Mouse (Mus musculus): ENCODE data around the gene Xpo6.

Xpo6 gene

DNA sequence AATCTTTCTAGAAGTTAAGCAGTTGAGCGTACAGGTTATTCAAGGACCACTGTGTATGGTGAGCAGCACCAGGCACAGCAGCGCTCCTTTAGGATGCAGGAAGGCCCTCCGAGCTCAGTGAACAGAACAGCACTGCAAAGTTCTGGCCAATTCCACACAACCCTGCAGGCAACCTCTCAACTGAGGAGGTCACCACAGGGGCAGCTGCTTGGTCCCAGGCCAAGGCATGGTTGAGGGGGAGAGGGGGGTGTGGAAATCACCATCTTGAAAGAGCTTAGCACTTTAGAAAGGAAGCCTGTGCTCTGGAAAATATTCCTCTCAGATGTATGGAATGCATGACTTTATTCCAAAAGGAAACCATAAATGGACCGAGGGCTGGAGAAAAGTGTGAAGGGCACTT, 78.8 kb downstream of the Xpo6 start:
- no peak for DNase-seq (ENCODE audit: low spot score)

- no peak for DNase-seq (ENCODE audit: low spot score)
These were observed 80.5 kb downstream of the Xpo6 start for GRCm38 (mm10) chr7:126119819-126120218.

DNA sequence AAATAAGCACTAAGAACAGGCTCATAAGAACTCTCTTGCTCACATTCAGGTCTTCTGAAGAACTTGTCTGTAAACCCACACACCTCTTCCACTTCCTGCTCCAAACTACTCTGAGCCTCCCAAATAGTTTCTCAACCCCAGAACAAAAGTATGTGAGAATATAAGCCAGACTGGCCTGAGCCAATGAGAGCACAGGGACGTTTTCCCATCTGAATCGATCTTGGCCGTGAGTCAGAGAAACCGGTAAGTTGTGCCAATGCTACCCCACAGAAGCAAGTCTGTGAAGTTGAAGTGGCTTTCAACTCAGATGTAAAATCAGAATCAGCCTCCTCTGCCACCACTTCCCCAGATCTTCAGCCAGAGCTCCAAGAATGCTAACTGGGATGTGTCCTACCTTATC, 87.0 kb downstream of the Xpo6 start:
- DNase-seq (ENCODE audit: low spot score): no peak

DNA sequence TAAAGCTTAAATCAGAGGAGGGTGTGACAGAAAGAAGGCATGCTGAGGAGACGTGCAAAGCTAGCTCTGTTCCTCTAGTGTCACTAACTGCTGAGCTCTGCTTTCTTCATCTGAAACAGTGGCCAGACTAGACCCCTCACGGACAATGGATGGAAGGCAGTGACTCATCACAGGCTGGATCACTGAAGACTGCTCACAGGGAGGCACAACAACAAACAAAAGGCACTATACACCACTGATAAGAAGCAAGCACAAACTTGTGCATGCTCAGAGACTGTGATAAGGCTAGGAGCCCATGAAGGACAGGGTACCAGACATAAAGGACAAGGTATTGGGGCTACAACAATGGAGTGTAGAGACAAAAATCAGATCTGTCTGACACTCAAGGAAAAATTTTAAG, 89.1 kb downstream of the Xpo6 start:
- no peak for DNase-seq (ENCODE audit: low spot score)

DNA sequence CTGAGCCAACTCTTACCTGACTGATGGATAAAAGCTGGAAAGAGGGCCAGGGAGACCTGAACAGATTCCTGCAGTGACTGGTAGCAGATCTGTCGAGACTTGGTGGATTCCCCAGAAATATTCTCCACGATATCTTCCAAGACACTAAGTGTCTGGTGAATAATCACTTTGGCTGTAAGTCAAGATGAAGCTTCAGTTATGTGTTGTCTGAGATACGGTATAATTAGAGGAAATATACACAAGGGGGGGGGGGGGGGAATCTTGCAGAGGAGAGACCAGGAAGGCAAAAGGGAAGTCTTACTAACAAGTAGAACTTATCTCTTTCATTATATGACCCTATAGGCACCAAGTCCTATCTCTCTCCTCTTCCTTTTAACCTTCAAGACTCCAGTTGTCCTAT, 90.4 kb downstream of the Xpo6 start:
- DNase-seq (ENCODE audit: low spot score): no peak

- no peak for DNase-seq (ENCODE audit: low spot score)
These were observed 99.9 kb downstream of the Xpo6 start for GRCm38 (mm10) chr7:126100440-126100839.

DNA sequence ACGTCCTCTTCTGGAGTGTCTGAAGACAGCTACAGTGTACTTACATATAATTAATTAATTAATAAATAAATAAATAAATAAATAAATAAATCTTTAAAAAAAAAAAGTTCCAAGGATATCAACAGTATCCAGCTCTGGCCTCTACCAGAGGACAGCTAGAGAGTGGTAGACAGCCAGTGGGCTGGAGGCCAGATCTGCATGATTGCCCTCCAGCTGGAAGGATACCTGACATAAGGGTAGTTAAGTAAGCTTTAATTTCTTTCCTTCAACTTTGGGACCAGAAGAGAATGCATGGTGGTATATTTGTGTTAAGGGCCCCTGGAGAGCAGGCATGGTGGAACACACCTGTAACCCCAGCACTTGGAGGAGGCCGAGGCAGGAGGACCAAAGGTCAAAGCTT, 100.5 kb downstream of the Xpo6 start:
- DNase-seq (ENCODE audit: low spot score): no peak

DNA sequence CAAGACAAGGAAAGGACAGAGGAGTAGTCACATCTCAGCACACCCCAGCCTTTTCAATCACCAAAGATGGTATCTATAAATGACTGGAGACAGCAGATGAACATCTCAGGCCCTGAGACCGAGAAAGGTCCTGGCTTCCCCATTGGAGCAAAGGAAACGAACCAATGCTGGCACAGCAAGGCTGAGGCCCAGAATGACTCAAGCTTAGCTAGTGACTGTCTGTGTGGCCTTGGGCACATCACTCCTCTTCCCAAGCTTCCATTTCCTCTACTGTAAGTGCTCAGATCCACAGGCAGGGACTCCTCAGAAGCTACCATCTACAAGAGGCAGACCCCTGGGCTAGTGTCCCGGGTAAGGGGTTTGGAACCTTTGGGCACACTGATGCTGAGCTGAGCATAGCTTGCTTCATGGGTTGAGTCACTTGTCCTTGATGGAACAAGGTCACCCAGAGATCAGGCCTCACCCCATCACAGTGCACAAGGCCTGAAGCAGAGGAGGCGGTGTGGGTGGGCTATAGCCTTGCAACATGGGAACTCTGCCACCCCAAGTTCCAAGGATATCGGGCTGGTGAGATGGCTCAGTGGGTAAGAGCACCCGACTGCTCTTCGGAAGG, 101.0 kb downstream of the Xpo6 start:
- DNase-seq (ENCODE audit: low spot score): no peak

GRCm38 (mm10) chr7:126097219-126097915, 102.9 kb downstream of the Xpo6 start:
- no peak for DNase-seq (ENCODE audit: low spot score)

DNA sequence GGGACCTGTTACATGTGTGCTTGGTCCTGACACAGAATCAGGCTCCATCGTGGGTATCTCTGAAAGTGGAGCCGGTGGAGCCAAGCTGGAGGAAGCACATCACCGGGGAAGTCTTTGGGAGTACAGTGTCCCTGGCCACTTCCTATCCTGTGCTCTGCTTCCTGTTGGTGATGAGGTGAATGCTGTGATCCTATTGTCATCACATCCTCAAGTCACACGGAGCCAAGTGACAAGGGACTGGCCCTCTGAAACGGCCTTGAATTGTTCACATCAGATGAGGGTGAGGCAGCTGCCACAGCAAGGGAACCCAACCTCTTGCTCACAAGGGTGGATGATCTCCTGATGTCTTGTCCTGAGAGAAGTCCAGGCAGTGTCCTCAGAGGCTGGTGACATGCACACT, 103.7 kb downstream of the Xpo6 start:
- no peak for DNase-seq (ENCODE audit: low spot score)

DNA sequence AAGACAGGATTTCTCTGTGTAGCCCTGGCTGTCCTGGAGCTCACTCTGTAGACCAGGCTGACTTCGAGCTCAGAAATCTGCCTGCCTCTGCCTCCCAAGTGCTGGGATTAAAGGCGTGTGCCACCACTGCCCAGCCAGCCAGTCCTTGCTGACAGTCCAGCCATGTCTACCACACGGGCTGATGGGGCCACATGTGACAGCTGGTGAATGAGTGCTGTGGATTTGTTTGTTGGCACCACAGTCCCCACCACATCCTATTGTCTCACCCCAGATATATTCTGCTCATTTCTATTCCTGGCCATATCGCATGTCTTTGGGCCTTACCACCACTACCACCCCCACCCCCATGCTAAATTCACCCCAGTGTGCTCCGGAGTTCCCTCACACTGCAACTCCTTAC, 105.6 kb downstream of the Xpo6 start:
- DNase-seq (ENCODE audit: low spot score): no peak

DNA sequence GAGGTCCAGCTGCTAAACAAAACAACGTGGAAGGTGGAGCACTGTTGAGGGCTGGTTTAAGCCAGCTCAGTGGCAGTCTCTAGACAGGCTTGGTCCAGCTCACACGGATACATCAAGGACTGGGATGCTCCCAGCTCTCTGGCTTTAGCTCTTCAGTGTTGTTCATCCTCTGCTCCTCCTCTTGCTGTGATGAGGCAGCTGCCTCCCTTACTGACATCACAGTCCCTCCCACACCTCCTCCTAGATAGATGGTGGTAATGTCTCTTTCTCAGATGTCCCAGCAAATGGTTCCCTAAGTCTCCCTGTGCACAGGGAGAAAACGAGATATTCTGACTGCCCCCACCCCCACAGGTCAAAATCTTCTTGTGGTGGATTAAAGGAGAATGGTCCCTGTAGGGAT, 107.1 kb downstream of the Xpo6 start:
- DNase-seq (ENCODE audit: low spot score): no peak

- DNase-seq (ENCODE audit: low spot score): peak; percentile 87
These were observed 110.5 kb downstream of the Xpo6 start for GRCm38 (mm10) chr7:126089782-126090181.

DNA sequence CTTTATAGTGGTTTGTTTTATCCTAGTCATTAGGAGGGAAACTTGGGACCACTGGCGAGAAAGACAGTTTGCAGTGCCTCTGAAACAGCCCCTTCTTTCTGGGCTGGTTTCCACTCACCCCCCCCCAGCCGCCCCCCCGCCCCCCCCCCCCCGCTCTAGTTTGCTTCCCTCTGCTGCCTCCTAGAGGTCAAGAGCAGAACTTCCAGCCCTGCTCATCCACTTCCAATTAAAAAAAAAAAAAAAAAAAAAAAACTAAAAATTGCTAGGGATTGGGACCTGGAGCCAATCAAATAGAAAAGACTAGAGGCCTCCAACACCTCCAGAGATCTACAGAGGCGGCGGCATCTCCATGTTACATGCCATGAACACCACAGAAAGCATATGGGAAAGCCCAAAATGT, 112.1 kb downstream of the Xpo6 start:
- no peak for DNase-seq (ENCODE audit: low spot score)

DNA sequence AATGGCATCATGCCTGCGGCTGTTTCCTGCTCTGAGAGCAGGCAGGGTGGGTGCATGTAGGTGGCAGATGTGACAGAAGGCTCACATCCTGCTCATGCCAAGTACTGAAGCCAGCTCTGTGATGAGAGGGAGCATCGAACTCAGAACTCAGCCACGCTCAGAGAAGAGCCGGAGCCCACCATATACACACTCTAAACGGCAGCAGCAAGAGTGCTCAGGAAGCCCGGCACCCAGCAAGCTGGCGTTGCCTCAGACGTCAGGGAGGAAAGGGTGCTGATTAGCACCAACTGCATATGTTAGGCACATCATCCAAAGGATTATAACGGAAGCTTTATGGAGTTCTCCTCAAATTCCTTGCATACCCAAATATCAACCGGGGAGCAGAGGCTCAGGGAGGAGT, 112.7 kb downstream of the Xpo6 start:
- DNase-seq (ENCODE audit: low spot score): no peak

GRCm38 (mm10) chr7:126086321-126086741, 114.0 kb downstream of the Xpo6 start:
- DNase-seq (ENCODE audit: low spot score): peak; percentile 58

DNA sequence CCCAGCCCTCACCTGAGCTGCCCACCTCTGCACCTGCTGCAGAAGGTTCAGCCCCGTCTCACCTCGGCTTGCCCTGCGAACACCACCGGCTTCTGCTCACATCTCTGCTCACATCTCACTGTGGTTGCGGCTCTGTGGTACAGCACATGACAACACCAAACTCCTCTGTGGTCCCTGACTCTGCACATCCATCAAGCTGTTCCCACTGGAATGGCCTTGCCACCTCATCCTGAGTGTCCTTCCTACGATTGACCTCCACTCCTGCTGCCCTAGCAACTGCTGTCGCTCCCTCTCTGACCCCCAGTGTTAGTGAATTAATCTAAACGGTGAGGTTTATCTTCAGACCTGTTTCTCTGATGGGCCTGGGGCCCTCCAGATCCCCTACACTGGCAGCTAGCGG, 115.1 kb downstream of the Xpo6 start:
- no peak for DNase-seq (ENCODE audit: low spot score)

- DNase-seq (ENCODE audit: low spot score): no peak
These were observed 116.3 kb downstream of the Xpo6 start for GRCm38 (mm10) chr7:126083980-126084348.

DNA sequence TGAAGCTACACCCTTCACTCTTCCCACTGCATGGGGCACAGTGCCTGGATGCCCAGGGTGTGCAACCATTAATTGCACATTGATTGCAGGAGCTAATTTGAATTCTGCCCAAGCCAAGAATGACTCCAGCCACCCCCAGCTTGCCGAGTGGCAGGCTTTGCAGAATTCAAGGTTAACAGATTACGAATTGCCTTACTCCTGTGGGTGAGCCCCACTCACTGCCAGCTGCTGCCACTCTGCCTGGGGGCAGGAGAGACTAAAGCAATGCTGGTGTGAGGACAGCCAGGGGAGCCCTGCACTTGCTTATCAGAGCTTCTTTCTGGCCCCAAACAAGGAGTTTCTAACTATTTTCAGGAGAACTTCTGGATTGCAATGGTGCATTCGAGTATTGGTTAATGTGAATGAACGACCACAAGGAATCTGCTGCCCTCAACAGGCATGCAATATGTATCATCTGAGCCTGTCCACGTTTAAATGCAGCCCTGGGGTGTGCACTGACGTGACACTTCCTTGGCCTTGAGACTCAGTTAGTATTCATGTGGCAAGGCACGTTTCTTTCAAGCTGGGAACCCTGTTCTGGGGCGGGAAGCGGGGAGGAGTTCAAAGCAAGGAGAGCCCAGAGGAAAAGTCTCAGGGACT, 116.8 kb downstream of the Xpo6 start:
- DNase-seq (ENCODE audit: low spot score): peak; percentile 29

DNA sequence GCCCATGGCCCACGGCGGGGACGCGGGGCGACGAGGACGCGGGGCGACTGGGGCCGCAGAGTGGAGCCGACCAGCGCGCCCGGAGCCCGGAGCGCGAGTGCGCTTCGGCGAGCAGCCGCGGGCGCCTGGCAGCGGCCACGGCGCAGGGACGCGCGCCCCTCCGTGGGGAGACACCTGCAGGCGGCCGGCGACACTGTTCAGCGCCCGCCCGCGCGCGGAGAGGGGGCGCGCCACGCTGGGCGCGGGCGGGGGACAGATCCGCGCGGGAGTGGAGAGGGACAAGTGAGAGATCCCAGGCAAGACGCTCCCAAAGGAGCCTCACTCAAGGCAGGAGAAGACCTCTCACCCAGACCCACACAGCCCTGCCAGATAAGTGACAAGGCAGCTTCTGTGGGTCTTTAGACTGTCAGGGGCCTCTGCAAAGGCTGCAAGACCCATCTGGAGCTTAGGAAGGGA, 118.0 kb downstream of the Xpo6 start, which contains the start of gene Gsg1l:
Gene Gsg1l (minus strand): TSS at position 126 of the 456 bp plus-strand sequence.
- DNase-seq (ENCODE audit: low spot score): peak; percentile 40

DNA sequence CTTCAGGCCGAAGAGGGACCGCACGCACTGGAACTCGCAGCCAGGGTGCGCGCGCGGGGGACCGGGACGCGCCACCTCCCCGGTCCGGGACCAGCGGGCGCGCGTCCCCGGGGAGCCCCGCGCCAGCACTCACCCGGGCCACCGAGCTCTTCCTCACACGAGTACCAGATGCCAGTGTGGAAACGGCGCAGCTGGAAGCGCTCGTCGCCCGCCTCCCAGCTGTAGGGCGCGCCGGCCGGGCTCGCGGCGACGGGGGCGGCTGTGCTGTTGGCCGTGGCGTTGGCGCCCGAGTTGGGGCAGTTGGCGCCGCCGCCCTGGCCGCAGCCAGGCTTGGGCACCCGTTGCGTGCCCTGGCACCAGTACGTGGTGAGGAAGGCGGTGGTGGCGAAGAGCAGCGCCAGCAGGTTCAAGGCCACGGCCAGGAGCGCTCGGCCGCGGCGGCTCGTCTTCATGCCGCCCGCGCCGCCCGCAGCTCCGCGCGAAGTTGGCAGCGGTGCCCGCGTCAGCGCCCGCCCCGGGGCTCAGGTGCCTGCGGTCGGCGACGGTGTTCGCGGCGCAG, 118.5 kb downstream of the Xpo6 start:
- no peak for DNase-seq (ENCODE audit: low spot score)

GRCm38 (mm10) chr7:126080949-126081654, 119.2 kb downstream of the Xpo6 start:
- DNase-seq (ENCODE audit: low spot score): no peak
